Mouse (Mus musculus) testis, adult 2 months (tissue): ENCODE data around the gene Zbtb38.

Experiments
- CTCF ChIP-seq: fragments of 200-500 bp; IDR thresholded peaks from 2 replicates; pipeline ENCODE4 v1.5.1; 2012; ENCODE audit warnings: low read depth, mild to moderate bottlenecking, inconsistent platforms, low read length, moderate library complexity; ENCODE audit not compliant: control insufficient read depth, insufficient read depth, insufficient replicate concordance
- POLR2A ChIP-seq: fragments of 200-500 bp; IDR thresholded peaks from 2 replicates; pipeline ENCODE4 v1.6.1; 2012; ENCODE audit warnings: low read depth, mild to moderate bottlenecking, inconsistent platforms, low read length, moderate library complexity; ENCODE audit not compliant: control insufficient read depth

DNA sequence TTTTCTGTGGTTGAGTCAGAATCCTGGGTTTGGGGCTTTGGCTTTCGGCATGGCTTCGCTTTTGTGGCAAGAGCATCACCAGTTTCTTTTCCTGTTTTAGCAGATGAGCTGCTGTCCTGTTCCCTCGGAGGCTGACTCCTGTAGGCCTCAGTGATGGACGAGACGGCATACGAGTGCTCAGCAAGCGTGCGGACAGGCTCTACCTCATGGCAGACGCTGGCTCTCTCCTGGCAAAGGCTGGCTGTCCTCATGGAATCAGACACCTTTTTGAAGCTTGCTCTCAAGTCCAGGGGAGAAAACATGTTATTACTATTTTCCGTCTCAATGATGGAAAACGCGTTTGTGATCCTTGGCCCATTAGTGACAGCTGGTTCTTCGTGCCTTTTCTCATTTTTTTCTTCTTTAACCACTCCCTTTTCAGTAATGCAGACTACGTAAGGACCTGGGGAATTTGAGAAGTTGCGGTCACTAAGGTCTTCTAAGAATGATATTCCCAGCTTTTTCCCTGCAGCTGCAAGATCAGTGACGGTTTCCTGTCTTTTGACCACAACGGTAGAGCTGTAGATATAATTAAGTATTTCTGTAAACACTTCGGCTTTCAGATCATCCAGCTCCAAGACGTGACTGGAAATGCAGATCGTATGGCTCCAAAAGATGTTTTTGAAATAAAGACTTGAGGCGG lies 64.3 kb downstream of the Zbtb38 start:
- TF ChIP-seq POLR2A (no peak), CTCF (no peak)
